Mouse (Mus musculus) erythroblast, embryonic 14.5 days (primary cell): ENCODE data around the gene Dcun1d2.

ENCODE experiments used
- GATA1 ChIP-seq: IDR thresholded peaks from 2 replicates; pipeline ENCODE4 v1.6.1; 2012; ENCODE audit warnings: low read length, inconsistent platforms, mixed read lengths
- TAL1 ChIP-seq: IDR thresholded peaks from 3 replicates; pipeline ENCODE4 v1.6.1; 2012; ENCODE audit warnings: low read length, inconsistent platforms, mixed read lengths

DNA sequence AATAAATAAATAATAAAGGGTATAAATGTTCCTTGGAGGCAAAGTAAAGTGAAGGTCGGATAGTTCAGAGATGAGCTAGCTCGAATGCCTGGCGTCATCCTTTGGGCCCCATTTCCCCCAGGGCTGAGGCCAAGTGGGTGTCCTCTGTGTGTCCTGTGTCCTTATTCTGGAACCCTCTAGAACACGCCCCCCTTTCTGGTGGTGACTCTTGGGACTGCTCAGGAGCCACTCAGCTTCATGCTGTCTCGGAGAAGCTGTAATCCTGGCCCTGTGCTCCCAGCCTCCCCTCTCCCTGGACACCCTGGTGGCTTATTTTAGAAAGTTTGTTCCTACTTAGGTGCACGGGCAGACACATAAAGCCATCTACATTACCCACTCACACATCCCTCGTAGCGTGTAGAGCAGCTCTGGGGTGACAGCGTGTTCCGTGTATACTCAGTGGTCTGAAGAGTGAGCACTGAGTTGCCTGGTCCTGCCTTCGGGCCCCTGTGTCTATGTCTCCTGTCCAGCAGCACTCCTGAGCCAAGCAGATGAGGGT is 43.5 kb downstream of the Dcun1d2 start:
- TF ChIP-seq GATA1 (no peak), TAL1 (no peak)
